Mouse (Mus musculus) CH12.LX (cell line): ENCODE measurements around the gene Pnma3. TPM values are rescaled to one million over a fixed set of nuclear protein-coding genes. Genes with fewer than 3 reads are reported as not detected.

Source experiments
- DNase-seq: peaks from one replicate; pipeline ENCODE4 v3.0.0-alpha.2; 2013; ENCODE audit errors: extremely low read depth
- H3K27ac ChIP-seq: 2 replicates; pipeline ENCODE4 v1.5.1; 2012; ENCODE audit warnings: low read depth, mild to moderate bottlenecking, control low read depth, moderate library complexity; ENCODE audit not compliant: insufficient read depth
- H3K27me3 ChIP-seq: replicated peaks from 2 replicates; pipeline ENCODE3; 2012; ENCODE audit warnings: inconsistent platforms
- H3K36me3 ChIP-seq, 2 experiments: replicated peaks in 1 of 2; 2 replicates each; pipeline versions ENCODE3 to v1.6.1; 2012; ENCODE audit warnings: inconsistent platforms in 1 of 2, low read length in 1 of 2, mild to moderate bottlenecking in 1 of 2, mixed read lengths in 1 of 2, moderate library complexity in 1 of 2; ENCODE audit not compliant: control insufficient read depth in 1 of 2, insufficient read depth in 1 of 2
- H3K4me1 ChIP-seq, 2 experiments: 2 replicates each; pipeline ENCODE4 v1.6.1; 2012; ENCODE audit warnings: inconsistent platforms in 1 of 2, moderate library complexity in 1 of 2; ENCODE audit not compliant: insufficient read depth in 2 of 2, control insufficient read depth in 1 of 2
- H3K4me2 ChIP-seq: 2 replicates; pipeline ENCODE4 v1.6.1; 2012; ENCODE audit warnings: low read depth, mild to moderate bottlenecking, control low read depth; ENCODE audit not compliant: poor library complexity, insufficient read depth, severe bottlenecking
- H3K4me3 ChIP-seq, 3 experiments: fragments of 150-350 bp in 1 of 3; sonication (generic) in 1 of 3; replicated peaks in 1 of 3; 2 replicates each; pipeline versions ENCODE3 to v1.5.1; 2011 to 2012; ENCODE audit warnings: low read depth in 2 of 3, low read length in 2 of 3, mild to moderate bottlenecking in 2 of 3, moderate library complexity in 2 of 3, control low read depth in 1 of 3, improper control_type of control experiment in 1 of 3, inconsistent platforms in 1 of 3, mixed read lengths in 1 of 3; ENCODE audit not compliant: poor library complexity in 1 of 3
- H3K79me2 ChIP-seq: replicated peaks from 2 replicates; pipeline ENCODE4 v1.6.1; 2012; ENCODE audit warnings: mild to moderate bottlenecking, moderate library complexity; ENCODE audit not compliant: control insufficient read depth, poor library complexity, insufficient read depth, severe bottlenecking; ENCODE audit errors: extremely low read depth
- H3K9ac ChIP-seq: 2 replicates; pipeline ENCODE4 v1.6.1; 2012; ENCODE audit warnings: low read depth, mild to moderate bottlenecking, control low read depth, moderate library complexity; ENCODE audit not compliant: insufficient read depth
- H3K9me3 ChIP-seq: replicated peaks from 2 replicates; pipeline ENCODE3; 2012; ENCODE audit warnings: low read length, inconsistent platforms, mixed read lengths
- CHD2 ChIP-seq: IDR thresholded peaks from 2 replicates; pipeline ENCODE4 v1.6.1; 2011; ENCODE audit warnings: low read length, improper control_type of control experiment
- CTCF ChIP-seq, 2 experiments: IDR thresholded peaks in 1 of 2; conservative IDR thresholded peaks in 1 of 2; 2 replicates each; pipeline ENCODE4 v1.5.1; 2011 to 2012; ENCODE audit warnings: low read depth in 2 of 2, low read length in 2 of 2, improper control_type of control experiment in 1 of 2, inconsistent platforms in 1 of 2, mild to moderate bottlenecking in 1 of 2, moderate library complexity in 1 of 2
- HCFC1 ChIP-seq: IDR thresholded peaks from 2 replicates; pipeline ENCODE4 v1.6.1; 2012; ENCODE audit warnings: low read depth, mild to moderate bottlenecking, inconsistent platforms, low read length, improper control_type of control experiment
- IRF4 ChIP-seq: IDR thresholded peaks from 2 replicates; pipeline ENCODE4 v1.6.1; 2014; ENCODE audit warnings: low read depth, mild to moderate bottlenecking, inconsistent platforms, low read length, improper control_type of control experiment
- JUN ChIP-seq: IDR thresholded peaks from 2 replicates; pipeline ENCODE4 v1.6.1; 2011; ENCODE audit warnings: low read depth, mild to moderate bottlenecking, low read length, improper control_type of control experiment, moderate library complexity; ENCODE audit not compliant: insufficient read depth
- MAFK ChIP-seq: IDR thresholded peaks from 2 replicates; pipeline ENCODE4 v1.6.1; 2011; ENCODE audit warnings: low read length, improper control_type of control experiment; ENCODE audit not compliant: insufficient replicate concordance
- MEF2A ChIP-seq: IDR thresholded peaks from 2 replicates; pipeline ENCODE4 v1.6.1; 2014; ENCODE audit warnings: low read depth, mild to moderate bottlenecking, inconsistent platforms, low read length, improper control_type of control experiment, borderline replicate concordance
- NRF1 ChIP-seq: IDR thresholded peaks from 2 replicates; pipeline ENCODE4 v1.6.1; 2014; ENCODE audit warnings: low read depth, mild to moderate bottlenecking, inconsistent platforms, low read length, improper control_type of control experiment, moderate library complexity
- POLR2A ChIP-seq: IDR thresholded peaks from 2 replicates; pipeline ENCODE4 v1.6.1; 2011; ENCODE audit warnings: low read depth, mild to moderate bottlenecking, improper control_type of control experiment, low read length
- POLR2AphosphoS2 ChIP-seq: IDR thresholded peaks from 2 replicates; pipeline ENCODE4 v1.6.1; 2011; ENCODE audit warnings: low read depth, low read length, improper control_type of control experiment
- RAD21 ChIP-seq: IDR thresholded peaks from 2 replicates; pipeline ENCODE4 v1.6.1; 2011; ENCODE audit warnings: low read depth, mild to moderate bottlenecking, low read length, improper control_type of control experiment, moderate library complexity
- SIN3A ChIP-seq: IDR thresholded peaks from 2 replicates; pipeline ENCODE4 v1.6.1; 2012; ENCODE audit warnings: low read length, improper control_type of control experiment, inconsistent platforms
- SMC3 ChIP-seq: IDR thresholded peaks from 2 replicates; pipeline ENCODE4 v1.6.1; 2011; ENCODE audit warnings: low read depth, low read length, improper control_type of control experiment
- ZC3H11A ChIP-seq: IDR thresholded peaks from 2 replicates; pipeline ENCODE4 v1.6.1; 2012; ENCODE audit warnings: low read depth, mild to moderate bottlenecking, inconsistent platforms, low read length, improper control_type of control experiment
- ZNF384 ChIP-seq: IDR thresholded peaks from 2 replicates; pipeline ENCODE4 v1.6.1; 2012; ENCODE audit warnings: low read depth, low read length, improper control_type of control experiment, inconsistent platforms
- dilution Hi-C: fragments of 300-500 bp; cut with MboI; formaldehyde crosslinking; loops from 2 replicates; pipeline ENCODE4 v1.14.3; 2020; ENCODE audit warnings: low sequenced_read_pairs; ENCODE audit not compliant: extremely low pct_unique_long_range_greater_than_20kb, extremely low pct_ligation_motif_present
- in situ Hi-C: fragments of 300-500 bp; cut with MboI; formaldehyde crosslinking; loops from 3 replicates; pipeline ENCODE4 v1.14.3; 2019; ENCODE audit warnings: low sequenced_read_pairs, low pct_ligation_motif_present, low pct_unique_long_range_greater_than_20kb, mixed read lengths
- polyA plus RNA-seq: library from polyadenylated mRNA; unstranded; fragments of >175 nt; gene quantifications from 2 replicates; pipeline ENCODE4 v1.2.1, GENCODE M21; 2012; ENCODE audit warnings: low read depth; ENCODE audit not compliant: insufficient read length
- total RNA-seq, 2 experiments: library from RNA; depleted of rRNA; stranded (reverse); fragments of 300-350 nt in 1 of 2; fragments of >200 nt in 1 of 2; gene quantifications; 2 replicates each; pipeline ENCODE4 v1.2.3; 2012 to 2014

Gene Pnma3
- total and polyA plus RNA-seq, 3 experiments, result not detected

DNA sequence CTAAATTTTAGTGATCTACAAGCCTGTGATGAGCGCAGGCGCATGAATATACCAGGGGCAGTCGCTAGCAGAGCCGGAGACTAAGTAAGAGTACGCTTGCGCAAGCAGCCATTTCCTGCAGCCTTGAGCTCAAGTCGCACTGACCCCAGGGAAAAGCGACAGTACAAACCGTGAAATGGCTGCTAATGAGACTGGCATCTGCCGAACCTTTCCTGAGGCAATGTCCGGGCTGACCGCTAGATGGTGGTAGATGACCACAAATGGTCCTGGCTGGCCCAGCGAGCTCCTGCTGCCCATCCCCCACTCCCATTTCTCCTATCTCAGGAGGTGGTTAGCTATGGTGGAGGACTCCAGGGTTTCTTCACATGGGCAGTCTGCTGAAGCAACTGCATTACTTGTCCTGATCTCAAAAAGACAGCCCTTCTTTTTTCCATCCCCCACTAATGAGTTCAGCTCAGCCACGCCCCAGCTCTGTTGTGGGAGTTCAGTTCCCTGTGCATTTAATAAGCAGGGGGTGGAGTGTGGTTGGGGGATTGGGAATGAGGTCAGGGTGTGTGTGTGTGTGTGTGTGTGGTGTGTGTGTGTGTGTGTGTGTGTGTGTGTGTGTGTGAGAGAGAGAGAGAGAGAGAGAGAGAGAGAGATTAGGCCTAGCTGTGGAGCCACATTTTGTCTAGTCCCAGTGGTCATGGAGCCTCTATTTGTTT is 10.6 kb upstream of the Pnma3 start:
- in situ Hi-C loops, result no loop called here
- Histone ChIP-seq H3K27me3 (no peaks in the 10 kb centered on the region), H3K9ac (no peak overlapping the region), H3K79me2 (no peaks in the 10 kb centered on the region), H3K9me3 (no peaks in the 10 kb centered on the region), H3K36me3 (no peaks in the 10 kb centered on the region), H3K4me2 (no peak overlapping the region), H3K4me3 (no peak overlapping the region), H3K4me1 (0 out of 4 replicates have a peak, but pooled peaks cover 0 to 4% of the 10 kb centered on the region in 2 experiments), H3K27ac (no peak overlapping the region)
- TF ChIP-seq POLR2AphosphoS2 (no peak), MAFK (no peak), ZC3H11A (peak; percentile 99), POLR2A (no peak), RAD21 (peak; percentile 97), MEF2A (peak; percentile 57; the same call in 1 of the 2 replicates), HCFC1 (peak; percentile 49), SMC3 (peak; percentile 78), JUN (no peak), CHD2 (peak; percentile 91), NRF1 (peak; percentile 85), CTCF (conservative IDR thresholded peaks at IDR 0.05 in 1 of 2, IDR thresholded peaks at IDR 0.05 in 1 of 2; ENCODE audit: low read depth in 2 of 2, low read length in 2 of 2) (peak; percentile 48 to 89), IRF4 (peak; percentile 71)
- peak; percentile 89 for DNase-seq
- dilution Hi-C loops, result no loop called here

DNA sequence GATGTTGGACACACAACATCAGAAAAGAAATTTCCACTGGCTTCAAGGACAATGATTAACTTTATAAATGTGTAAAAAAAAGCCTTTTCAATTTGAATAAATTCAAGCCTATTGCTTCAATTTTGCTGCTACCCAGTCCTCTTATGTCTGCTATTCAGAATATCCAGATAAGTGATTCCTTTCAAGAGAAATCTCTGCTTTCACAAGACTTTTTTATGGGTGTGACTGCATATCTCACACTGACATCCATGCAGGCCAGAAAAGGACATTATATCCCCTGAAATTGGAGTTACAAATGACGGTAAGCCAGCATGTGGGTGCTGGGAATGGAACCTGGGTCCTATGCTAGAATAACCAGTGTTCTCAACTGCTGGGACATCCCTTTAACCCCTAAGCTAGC is 3.1 kb upstream of the Pnma3 start:
- no peak overlapping the region for H3K4me3 ChIP-seq
- in situ Hi-C loops, result no loop called here
- no peak for TF ChIP-seq ZNF384
- no peak for TF ChIP-seq IRF4
- no peak for TF ChIP-seq SIN3A
- TF ChIP-seq HCFC1, result no peak
- TF ChIP-seq SMC3, result no peak
- H3K27ac ChIP-seq, result no peak overlapping the region
- no peaks in the 10 kb centered on the region for H3K36me3 ChIP-seq
- no peak for DNase-seq
- no peaks in the 10 kb centered on the region for H3K9me3 ChIP-seq
- dilution Hi-C loops, result no loop called here
- no peaks in the 10 kb centered on the region for H3K4me1 ChIP-seq
- H3K79me2 ChIP-seq, result no peaks in the 10 kb centered on the region
- H3K27me3 ChIP-seq, result no peaks in the 10 kb centered on the region
- no peak overlapping the region for H3K9ac ChIP-seq
- no peak overlapping the region for H3K4me2 ChIP-seq
